Mouse (Mus musculus) urinary bladder, postnatal 10 days (tissue): ENCODE results near the gene Gjb6.

Experiments
- DNase-seq: peaks from one replicate; pipeline ENCODE4 v3.0.0; 2022; ENCODE audit warnings: low spot score

Gjb6 gene

DNA sequence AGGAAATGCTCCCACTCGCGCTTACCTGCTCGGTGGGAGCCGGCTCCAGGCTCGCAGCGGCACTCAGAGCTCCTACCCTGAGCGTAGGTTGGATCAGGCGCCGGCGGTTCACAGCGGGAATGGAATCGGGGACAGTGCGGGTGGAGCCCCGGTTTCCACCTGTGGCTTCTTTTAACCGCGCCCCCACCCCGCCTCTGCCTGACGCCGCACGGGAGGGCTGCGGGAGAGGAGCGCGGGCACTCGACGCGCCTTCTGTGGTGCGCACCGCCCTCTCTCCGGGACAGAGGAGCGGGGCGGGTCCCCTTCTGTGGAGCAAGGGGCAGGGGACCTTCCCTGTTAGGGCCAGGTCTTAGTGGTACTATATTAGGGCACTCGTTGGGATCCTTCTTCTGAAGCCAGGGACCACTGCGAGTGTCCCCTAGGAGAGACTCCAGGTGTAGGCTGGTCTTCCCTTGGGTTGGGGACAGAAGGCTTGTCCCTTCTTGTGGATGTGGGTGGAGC is at the start of gene Gjb6:
TSS of gene Gjb6 (minus strand) at position 451 of the 501 bp plus-strand sequence.
- DNase-seq = no peak

GRCm38 (mm10) chr14:57165493-57165892 is 32.1 kb upstream of the Gjb6 start:
- no peak for DNase-seq

- DNase-seq = no peak
Measured at GRCm38 (mm10) chr14:57161833-57162232, 28.4 kb upstream of the Gjb6 start.

DNA sequence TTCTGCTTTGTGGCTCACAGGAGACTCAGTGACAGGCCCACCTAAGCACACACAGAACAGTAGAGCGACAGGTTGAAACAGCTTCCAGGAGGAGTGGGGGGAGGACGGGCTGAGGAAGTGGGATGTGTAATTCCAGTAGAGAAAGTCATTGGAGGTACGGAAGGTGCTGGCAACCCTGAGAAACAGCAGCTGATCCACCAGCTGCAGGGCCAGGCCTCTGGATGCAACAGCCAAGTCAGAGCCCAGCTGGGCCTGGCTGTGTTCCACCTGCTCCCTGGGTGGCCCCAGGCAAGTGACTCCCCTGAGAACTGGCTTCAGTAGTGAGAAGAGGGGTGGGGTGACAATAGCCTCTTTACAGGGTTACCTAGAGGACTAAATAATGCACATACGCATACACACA is 27.8 kb upstream of the Gjb6 start:
- DNase-seq = no peak

DNA sequence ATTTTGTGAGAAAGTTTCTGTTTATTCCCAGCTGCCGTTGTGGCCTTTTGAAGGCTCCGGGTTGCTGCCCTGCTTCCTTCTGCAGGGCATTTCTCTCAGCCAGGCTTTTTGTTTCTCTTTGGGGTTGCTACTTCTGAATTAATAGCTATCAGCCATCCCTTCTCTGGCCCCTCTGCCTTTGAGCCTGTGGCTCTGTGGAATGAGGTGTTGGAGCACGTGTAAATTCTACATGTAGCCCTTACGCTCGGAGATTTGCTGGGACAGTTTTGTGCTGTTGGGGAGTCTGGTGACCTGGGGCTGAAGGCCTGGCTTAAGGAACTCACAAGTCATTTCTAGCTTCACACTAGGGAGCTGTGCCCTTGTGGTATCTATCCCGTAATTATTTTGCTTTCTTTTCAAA is 21.5 kb upstream of the Gjb6 start:
- DNase-seq = no peak

DNA sequence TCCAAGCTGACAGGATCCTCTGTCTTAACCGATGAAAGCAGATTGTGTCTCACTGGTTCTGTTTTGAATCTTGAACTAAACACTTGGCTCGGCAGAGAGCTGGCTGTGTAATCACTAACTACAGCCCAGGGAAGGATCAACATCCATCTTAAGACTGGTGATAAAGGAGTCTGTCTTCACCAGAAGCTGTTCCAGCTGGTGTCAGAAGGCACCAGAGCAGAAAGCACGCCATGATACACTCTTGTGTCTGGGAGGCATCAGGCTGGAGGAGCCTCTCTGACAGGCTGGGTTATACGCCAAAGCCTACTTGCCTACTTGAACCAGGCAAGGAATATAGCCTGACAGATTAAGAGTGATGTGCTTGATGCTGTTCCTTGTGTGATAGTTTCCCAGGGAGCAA is 12.3 kb upstream of the Gjb6 start:
- DNase-seq = no peak

GRCm38 (mm10) chr14:57135265-57135664 is 1.9 kb upstream of the Gjb6 start:
- no peak for DNase-seq

DNA sequence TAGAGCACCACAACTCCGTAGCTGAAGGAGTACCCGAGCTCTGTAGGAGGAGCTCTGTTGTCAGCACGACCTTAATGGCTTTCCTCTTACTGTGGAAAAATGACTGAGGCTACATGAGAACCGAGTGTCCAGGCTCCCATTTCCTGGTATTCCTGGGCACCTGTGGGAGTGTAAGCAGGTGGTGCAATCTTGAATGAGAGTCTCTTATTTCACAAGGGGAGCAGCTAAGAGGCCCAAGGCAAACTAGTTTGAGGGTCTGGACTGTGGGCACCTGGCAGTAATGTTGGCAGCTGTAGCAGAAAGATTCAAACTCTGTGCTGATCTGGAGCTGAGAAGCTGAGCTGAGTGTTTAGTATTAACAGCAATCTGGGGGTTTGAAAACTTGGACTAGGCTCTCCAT is 6.0 kb downstream of the Gjb6 start:
- DNase-seq = no peak

DNA sequence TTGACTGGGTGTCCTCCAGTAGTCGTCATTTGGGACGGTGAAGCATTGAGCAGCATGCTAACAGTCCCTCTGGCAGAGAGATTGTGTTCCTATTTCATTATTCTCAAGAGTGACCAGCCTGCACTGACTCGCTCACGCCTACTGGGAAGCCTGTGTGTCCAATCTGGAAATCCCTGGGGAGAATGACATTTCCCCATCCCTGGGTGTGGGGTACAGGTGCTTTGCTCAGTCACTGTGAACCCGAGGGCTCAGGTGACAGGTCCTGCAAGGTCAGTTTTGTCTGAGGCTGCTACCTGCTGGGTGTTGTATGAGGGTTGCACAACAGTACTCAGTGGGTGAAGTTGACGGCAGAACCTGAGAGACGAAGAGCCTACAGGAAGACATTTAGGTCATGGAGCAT is 11.1 kb downstream of the Gjb6 start:
- DNase-seq = no peak

DNA sequence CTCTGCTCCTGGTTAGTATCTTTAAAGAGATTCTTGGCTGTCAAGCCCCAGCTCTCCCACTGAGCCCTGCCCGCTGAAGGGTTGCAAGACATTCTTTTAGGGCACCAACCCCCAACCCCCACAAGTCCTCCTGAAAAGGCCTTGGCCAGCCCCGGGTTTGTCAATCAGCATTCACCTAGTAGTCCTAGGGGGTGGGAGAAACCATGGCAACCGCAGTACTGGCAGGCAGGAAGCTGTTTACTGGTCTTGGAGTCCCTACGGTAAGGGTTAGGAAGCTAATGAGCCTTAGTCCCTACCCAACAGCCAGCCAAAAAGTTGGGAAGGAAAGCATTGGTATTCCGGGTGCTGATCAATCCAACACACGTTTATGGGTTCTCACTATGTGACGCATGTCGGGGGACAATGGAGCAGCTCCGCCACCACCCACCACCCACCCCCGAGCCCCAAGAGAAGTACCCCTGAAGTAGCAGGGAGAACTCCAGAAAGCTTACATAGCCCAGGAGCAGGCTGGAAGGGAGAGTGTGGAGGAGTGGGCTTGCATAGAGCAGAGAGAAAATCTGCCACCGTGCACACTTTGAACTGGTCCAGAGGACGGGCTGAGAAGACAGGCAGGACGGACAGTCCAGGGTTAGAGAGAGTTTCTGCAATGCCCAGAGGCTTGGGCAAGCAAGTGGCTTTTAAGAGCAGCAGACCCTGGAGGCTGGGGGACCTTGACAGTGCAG is 17.4 kb downstream of the Gjb6 start, which contains the start of gene Gm4491:
TSS of gene Gm4491 (minus strand) at position 61 of the 722 bp plus-strand sequence.
- DNase-seq = no peak

DNA sequence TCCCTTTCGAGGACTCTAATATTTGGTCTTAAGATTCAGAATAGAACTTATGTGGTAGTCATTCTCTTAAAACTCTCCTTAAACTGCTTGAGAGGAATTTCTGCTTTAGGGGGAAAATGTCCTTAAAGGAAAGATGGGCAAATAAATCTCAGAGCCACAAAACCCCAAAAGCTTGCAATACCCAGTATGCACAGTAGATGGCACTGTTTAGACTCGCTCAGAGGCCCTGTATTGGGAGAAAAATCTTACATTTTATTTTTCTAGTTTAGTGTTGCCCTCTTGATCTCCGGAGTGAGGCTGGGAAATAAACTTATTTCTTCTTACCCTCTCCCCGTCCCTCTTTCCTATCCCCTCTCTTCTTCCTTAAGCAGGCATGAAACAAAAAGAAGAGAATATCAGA is 24.2 kb downstream of the Gjb6 start:
- no peak for DNase-seq

GRCm38 (mm10) chr14:57107916-57108315 is 25.5 kb downstream of the Gjb6 start:
- DNase-seq = no peak

GRCm38 (mm10) chr14:57107091-57107490 is 26.3 kb downstream of the Gjb6 start:
- no peak for DNase-seq

DNA sequence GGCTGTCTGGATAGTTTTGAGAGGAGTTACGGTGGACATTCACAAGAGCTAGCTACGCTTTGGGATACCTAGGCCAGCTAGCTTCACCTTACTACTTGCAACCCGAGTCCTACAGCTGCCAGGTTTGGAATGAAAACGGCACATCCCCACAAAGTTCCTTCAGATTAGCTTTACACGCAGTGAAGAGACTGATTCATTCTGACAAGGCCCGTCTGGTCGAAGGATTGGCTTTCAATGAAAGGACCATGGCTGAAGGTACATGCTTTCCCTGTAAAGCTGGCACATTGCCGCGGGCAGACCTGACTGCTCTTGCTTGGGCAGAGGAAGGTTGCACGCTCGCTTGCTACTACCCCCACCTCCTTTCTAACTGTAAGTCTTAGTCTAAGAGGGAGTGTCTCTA is 27.7 kb downstream of the Gjb6 start:
- no peak for DNase-seq

- DNase-seq = no peak
Measured at GRCm38 (mm10) chr14:57105111-57105510, 28.3 kb downstream of the Gjb6 start.

DNA sequence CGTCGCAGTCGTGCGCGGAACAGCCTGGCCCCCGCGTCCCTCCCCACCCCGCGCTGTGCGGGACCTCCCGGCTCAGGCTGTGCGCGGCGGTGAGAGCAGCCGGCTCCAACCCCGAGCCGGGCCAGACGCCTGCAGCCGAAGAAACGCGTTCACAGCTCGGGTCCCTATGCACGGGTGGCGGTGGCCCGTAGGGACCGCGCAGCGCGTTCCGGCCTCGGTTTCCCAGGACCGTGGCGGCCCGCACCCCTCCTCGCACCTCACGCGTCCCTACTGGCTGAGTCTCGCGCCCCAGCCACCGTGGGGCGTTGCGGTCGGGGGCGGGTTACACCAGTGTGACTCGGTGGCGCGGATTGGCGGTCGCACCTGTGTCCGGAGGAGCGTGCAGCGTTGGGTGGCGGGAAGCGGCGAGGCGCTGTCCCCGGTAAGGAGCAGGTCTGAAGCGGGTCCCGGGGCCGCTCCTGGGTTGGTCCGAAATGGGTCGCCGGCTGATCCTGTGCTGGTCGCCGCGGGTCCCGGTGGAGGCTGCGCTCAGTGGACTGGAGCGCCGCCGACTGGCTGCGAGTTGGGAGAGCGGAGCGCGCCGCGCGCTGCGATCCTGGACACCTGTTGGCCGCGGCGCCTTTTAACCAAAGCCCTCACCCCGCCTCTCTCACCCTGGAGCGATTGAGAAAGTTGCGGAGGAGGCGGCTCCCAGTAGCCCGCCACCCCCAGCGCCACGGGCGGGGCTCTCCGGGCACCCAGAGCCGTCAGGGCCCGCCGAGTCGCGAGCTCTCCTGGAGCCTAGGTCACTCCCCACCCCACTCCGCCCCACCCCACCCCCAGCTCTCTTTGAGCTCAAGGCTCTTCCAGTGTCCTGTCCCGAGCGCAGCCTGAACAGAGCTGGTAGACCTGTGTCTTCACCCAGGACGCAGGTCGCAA is 29.0 kb downstream of the Gjb6 start, which contains the start of gene Gjb2:
TSS of gene Gjb2 (minus strand) at position 597 of the 918 bp plus-strand sequence.
- DNase-seq = no peak

GRCm38 (mm10) chr14:57103711-57104105 is 29.7 kb downstream of the Gjb6 start:
- DNase-seq = no peak

DNA sequence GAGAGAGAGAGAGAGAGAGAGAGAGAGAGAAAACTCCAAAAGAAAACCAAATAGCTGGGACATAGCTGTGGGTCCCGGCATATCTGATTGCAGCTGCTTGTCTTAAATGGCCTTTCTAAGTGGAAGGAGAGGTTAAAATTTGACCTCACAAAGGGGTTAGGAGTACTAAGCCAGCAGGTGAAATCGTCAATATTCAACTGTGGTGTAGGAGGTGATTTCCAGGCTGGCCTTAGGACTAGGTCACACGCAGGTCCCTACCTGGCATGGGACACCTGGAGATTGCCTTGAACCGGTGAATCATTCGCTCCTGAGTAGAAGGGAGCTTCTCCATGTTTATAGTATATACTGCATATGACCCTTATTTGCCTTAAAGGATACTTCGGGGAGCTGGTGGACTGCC is 30.3 kb downstream of the Gjb6 start:
- no peak for DNase-seq

DNA sequence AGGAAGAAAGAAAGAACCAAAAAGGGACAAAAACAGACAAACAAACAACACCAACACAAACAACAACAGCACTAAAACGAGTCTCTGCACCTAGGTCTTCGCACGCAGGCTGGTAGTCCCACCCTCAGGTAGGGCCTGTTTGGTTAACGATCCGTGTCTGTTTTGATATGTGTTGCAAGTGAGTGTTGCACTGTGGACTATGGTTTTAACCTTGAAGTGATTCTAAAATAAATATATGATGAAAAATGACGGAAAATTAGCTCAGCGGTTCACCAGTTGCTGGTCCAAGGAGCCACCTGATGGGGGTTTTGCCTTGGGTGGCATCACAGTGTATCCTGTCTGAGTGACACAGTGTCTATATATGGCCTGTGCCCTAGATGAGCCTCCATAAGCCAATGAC is 31.8 kb downstream of the Gjb6 start:
- DNase-seq = no peak

DNA sequence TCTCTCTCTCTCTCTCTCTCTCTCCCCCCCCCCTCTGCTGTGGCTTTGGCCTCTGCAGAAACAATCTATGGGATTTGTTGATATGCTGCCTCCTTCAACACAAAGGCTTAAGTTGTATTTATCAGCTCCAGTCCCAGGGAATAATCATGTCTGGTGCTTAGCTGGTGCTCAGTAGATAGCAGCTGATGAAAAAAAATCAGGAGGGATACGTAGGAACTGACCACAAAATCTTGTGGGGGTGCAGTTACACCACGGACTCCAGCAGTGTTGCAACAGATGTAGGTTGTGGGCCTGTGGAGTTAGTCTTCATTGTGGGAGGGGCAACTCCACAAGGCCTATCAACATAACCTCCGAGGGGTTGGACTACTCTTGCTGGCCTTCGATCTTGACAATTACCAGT is 37.6 kb downstream of the Gjb6 start:
- no peak for DNase-seq

- no peak for DNase-seq
Measured at GRCm38 (mm10) chr14:57093029-57093428, 40.4 kb downstream of the Gjb6 start.

DNA sequence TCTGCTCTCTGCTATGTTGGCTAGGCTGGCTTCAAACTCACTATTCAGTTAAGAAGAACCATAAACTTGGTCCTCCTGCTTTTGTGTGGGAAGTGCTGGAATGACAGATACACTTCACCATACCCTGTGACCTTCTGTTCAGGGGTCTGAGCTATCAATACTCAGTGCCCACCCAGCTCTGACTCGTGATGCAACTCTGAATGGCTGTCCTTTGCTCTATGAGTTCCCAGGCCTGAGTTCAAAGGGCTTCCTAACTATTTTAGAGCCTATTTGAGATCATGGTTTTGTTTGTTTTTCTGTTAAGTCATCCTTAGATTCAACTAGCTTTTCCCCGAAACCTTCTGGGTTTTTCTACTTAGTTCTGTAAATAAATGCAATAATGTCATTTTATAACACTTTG is 43.4 kb downstream of the Gjb6 start:
- DNase-seq = no peak

- no peak for DNase-seq
Measured at GRCm38 (mm10) chr14:57089107-57089506, 44.3 kb downstream of the Gjb6 start.
